Mouse (Mus musculus) hindbrain, postnatal 0 days (tissue): ENCODE data around the gene Ubd. TPM values are rescaled to one million over a fixed set of nuclear protein-coding genes. Genes with fewer than 3 reads are reported as not detected.

Experiments used
- ATAC-seq: fragments of 200-750 bp; cut with Nextera tagmentation; 2 replicates; pipeline ENCODE4 v1.8.0; 2017; ENCODE audit warnings: mild to moderate bottlenecking, moderate TSS enrichment, moderate library complexity
- DNase-seq: peaks from one replicate; pipeline ENCODE4 v3.0.0-alpha.2; 2015; ENCODE audit warnings: low spot score
- H3K27ac ChIP-seq: fragments of 300-500 bp; sonication (generic); 2 replicates; pipeline ENCODE4 v1.5.1; 2014; ENCODE audit warnings: mild to moderate bottlenecking
- H3K27me3 ChIP-seq: fragments of 300-500 bp; sonication (generic); 2 replicates; pipeline ENCODE4 v1.6.1; 2014; ENCODE audit warnings: low read length, mixed read lengths; ENCODE audit not compliant: insufficient read depth
- H3K36me3 ChIP-seq: fragments of 300-500 bp; sonication (generic); 2 replicates; pipeline ENCODE4 v1.6.1; 2014; ENCODE audit warnings: low read length, mixed read lengths; ENCODE audit not compliant: insufficient read depth
- H3K4me1 ChIP-seq: fragments of 300-500 bp; sonication (generic); 2 replicates; pipeline ENCODE4 v1.6.1; 2014; ENCODE audit warnings: antibody characterized with exemption, low read length, mixed read lengths; ENCODE audit not compliant: insufficient read depth
- H3K4me2 ChIP-seq: fragments of 300-500 bp; sonication (generic); 2 replicates; pipeline ENCODE4 v1.6.1; 2014; ENCODE audit warnings: low read depth, mild to moderate bottlenecking, low read length, moderate library complexity, mixed read lengths
- H3K4me3 ChIP-seq: fragments of 300-500 bp; sonication (generic); 2 replicates; pipeline ENCODE4 v1.5.1; 2014; ENCODE audit warnings: low read length
- H3K9ac ChIP-seq: fragments of 300-500 bp; sonication (generic); replicated peaks from 2 replicates; pipeline ENCODE4 v1.6.1; 2014; ENCODE audit warnings: mild to moderate bottlenecking, low read length, moderate library complexity, mixed read lengths
- H3K9me3 ChIP-seq: fragments of 300-500 bp; sonication (generic); 2 replicates; pipeline ENCODE4 v1.6.1; 2016; ENCODE audit warnings: low read length, mixed read lengths
- CTCF ChIP-seq: IDR thresholded peaks from 2 replicates; pipeline ENCODE4 v1.5.1; 2016; ENCODE audit warnings: antibody characterized with exemption, control low read depth, low read depth
- WGBS: fragments of 180-500 bp; shearing (Covaris S2); extraction: QIAGEN DNeasy Blood & Tissue Kit; methylation state at CpG from one replicate; pipeline ENCODE4 v1.1.7; 2014; 5-methylcytosine and 5-hydroxymethylcytosine counted together
- polyA plus RNA-seq: library from polyadenylated mRNA; unstranded; fragments of >200 nt; fragmentation: Nextera tagmentation; extraction: Ambion mirVana; gene quantifications from 2 replicates; pipeline ENCODE4 v1.2.1, GENCODE M21; 2015
- total RNA-seq: library from RNA; depleted of rRNA; stranded (reverse); fragments of >200 nt; gene quantifications from 2 replicates; pipeline ENCODE4 v1.2.3, GENCODE M21; 2014

The Ubd gene
- total and polyA plus RNA-seq, 2 experiments from 2014 or later: not detected

DNA sequence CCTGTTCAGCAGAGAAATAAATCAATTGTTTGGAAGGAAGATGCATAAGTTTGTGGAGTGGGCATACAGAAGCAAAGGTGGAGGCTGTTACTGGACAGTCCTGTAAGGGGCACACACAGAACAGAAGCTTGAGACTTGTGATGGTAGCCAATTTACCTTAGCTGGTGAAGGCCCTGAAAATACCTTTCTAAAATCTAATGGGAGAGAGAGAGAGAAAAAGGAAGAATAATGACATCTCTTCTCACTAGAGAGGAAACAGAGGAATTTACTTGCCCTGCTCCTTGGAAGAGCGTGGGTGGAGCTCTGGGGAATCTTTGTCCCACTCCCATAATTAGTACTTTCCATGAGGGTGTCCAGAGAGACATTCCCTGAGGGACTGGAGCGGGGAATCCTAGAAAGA lies 7.2 kb downstream of the Ubd start, which contains the start of gene Olfr94:
Gene Olfr94, minus strand, starts transcription at position 101 of the 400 bp plus-strand sequence.
- no peak for ATAC-seq
- Histone ChIP-seq H3K4me2 (no peak within 1 kb of the TSS), H3K27ac (no peak within 1 kb of the TSS), H3K27me3 (0 out of 2 replicates have a peak, but pooled peaks cover 9% of the 10 kb centered on the region), H3K9ac (no peak within 1 kb of the TSS), H3K9me3 (no peaks in the 10 kb centered on the region), H3K36me3 (no peaks in the 10 kb centered on the region), H3K4me3 (no peak within 1 kb of the TSS), H3K4me1 (no peaks in the 10 kb centered on the region)
- DNase-seq: no peak
- 73% methylated on average over 2 of the region's 2 CpGs for WGBS
- no peak for TF ChIP-seq CTCF

DNA sequence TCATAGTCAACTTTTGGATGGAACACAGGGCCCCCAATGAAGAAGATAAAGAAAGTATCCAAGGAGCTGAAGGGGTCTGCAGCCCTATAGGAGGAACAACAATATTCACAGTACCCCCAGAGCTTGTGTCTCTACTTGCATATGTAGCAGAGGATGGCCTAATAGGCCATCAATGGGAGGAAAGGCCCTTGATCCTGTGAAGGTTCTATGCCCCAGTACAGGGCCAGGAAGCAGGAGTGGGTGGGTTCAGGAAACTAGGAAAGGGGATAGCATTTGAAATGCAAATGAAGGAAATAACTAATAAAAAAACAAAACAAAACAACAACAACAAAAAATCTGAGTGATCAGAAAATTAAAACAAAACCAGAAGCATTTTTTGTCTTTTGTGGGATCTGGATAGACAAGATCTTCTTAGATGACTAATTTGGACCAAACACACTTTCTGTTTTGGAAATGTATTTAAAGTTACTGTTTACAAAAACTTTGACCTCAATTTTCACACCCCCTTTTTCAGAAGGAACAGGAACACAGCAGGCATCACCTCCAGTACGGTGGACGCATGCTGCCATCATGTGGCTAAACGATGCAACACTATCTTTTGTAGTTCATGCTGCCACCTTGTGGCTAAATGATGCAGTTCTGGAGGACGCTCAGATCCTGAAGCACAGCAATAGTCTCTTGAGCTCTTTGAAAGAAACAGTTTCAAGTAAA lies 9.7 kb downstream of the Ubd start:
- Histone ChIP-seq H3K36me3 (no peaks in the 10 kb centered on the region), H3K27me3 (0 out of 2 replicates have a peak, but pooled peaks cover 6% of the 10 kb centered on the region), H3K9me3 (no peaks in the 10 kb centered on the region), H3K4me1 (no peaks in the 10 kb centered on the region), H3K4me2 (no peak overlapping the region), H3K4me3 (no peak overlapping the region), H3K9ac (no peak overlapping the region), H3K27ac (no peak overlapping the region)
- peak; percentile 100 for TF ChIP-seq CTCF
- ATAC-seq: peak; percentile 90
- peak; percentile 94 for DNase-seq
- WGBS: under 1% methylated on average over 4 of the region's 4 CpGs

DNA sequence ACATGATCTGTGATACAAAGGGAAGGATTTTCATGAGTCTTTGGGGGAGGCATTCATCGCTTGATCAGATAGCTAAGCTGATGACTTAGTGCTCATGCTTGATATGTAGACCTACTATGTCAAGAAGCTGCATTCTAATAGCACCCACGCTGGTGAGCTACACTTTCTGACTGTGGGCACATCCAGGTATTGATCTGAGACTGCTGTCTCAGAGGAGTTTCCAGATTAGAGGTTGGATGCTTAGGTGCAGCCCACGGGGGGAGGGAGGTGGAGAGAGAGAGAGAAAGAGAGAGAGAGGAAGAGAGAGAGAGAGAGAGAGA lies 10.2 kb downstream of the Ubd start:
- Histone ChIP-seq H3K27ac (no peak overlapping the region), H3K36me3 (no peaks in the 10 kb centered on the region), H3K4me2 (no peak overlapping the region), H3K9me3 (no peaks in the 10 kb centered on the region), H3K4me3 (no peak overlapping the region), H3K27me3 (0 out of 2 replicates have a peak, but pooled peaks cover 1% of the 10 kb centered on the region), H3K4me1 (no peaks in the 10 kb centered on the region), H3K9ac (no peak overlapping the region)
- no peak for DNase-seq
- no peak for TF ChIP-seq CTCF
- 28% methylated on average over 3 of the region's 3 CpGs for WGBS
- ATAC-seq: peak; percentile 72

GRCm38 (mm10) chr17:37210884-37211768 lies 17.4 kb downstream of the Ubd start:
- WGBS: 19% methylated on average over 40 of the region's 40 CpGs
- Histone ChIP-seq H3K4me3 (peak overlapping the region; percentile 34), H3K27ac (no peak overlapping the region), H3K4me1 (peaks cover 5% of the 10 kb centered on the region; the same call in 1 of the 2 replicates), H3K9ac (peak overlapping the region; percentile 49), H3K27me3 (no peaks in the 10 kb centered on the region), H3K4me2 (peak overlapping the region; percentile 60), H3K9me3 (no peaks in the 10 kb centered on the region), H3K36me3 (no peaks in the 10 kb centered on the region)
- DNase-seq (peak; percentile 56), ATAC-seq (peak; percentile 82)
- TF ChIP-seq CTCF: peak; percentile 50

- Histone ChIP-seq H3K36me3 (no peaks in the 10 kb centered on the region), H3K9me3 (no peaks in the 10 kb centered on the region), H3K27me3 (no peaks in the 10 kb centered on the region), H3K4me1 (peaks cover 5% of the 10 kb centered on the region; the same call in 1 of the 2 replicates), H3K4me3 (no peak within 1 kb of the TSS), H3K27ac (no peak within 1 kb of the TSS), H3K9ac (no peak within 1 kb of the TSS), H3K4me2 (no peak within 1 kb of the TSS)
- TF ChIP-seq CTCF: no peak
- DNase-seq: no peak
- WGBS: 79% methylated on average over 3 of the region's 3 CpGs
- no peak for ATAC-seq
Observed at GRCm38 (mm10) chr17:37213018-37213417, 19.3 kb downstream of the Ubd start, which contains the start of gene Olfr95. TSS of gene Olfr95 (minus strand) at chr17:37213118.

DNA sequence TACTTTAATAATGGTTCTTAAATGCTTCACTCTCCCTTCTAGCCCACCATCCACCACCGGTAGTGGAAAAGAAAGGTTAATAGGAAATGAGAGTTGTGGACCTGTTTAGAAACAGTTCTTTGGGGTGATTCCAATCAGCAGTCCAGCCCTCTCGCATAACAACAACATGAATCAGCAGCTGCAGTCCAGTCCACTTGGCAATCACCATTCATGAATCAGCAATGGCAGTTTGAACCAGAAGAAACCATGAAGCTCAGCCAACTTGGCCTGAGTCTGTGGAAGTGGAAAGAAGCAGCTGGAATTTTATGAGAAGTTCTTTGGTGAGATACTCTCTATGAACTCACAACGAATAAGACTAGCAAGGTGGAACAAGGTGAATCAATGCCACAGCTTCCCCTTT lies 24.8 kb downstream of the Ubd start:
- TF ChIP-seq CTCF: no peak
- Histone ChIP-seq H3K4me2 (no peak overlapping the region), H3K9me3 (no peaks in the 10 kb centered on the region), H3K4me1 (no peaks in the 10 kb centered on the region), H3K4me3 (no peak overlapping the region), H3K27ac (no peak overlapping the region), H3K9ac (no peak overlapping the region), H3K36me3 (no peaks in the 10 kb centered on the region), H3K27me3 (no peaks in the 10 kb centered on the region)
- DNase-seq: no peak
- WGBS: 80% methylated on average over 3 of the region's 3 CpGs
- ATAC-seq: no peak
